Mouse (Mus musculus) CH12.LX (cell line): ENCODE data around the gene Brinp3. TPM values are rescaled to one million over a fixed set of nuclear protein-coding genes. Genes with fewer than 3 reads are reported as not detected.

Source experiments
- DNase-seq: peaks from one replicate; pipeline ENCODE4 v3.0.0-alpha.2; 2013; ENCODE audit errors: extremely low read depth
- H3K27ac ChIP-seq: 2 replicates; pipeline ENCODE4 v1.5.1; 2012; ENCODE audit warnings: low read depth, mild to moderate bottlenecking, control low read depth, moderate library complexity; ENCODE audit not compliant: insufficient read depth
- H3K27me3 ChIP-seq: replicated peaks from 2 replicates; pipeline ENCODE3; 2012; ENCODE audit warnings: inconsistent platforms
- H3K36me3 ChIP-seq, 2 experiments: replicated peaks in 1 of 2; 2 replicates each; pipeline versions ENCODE3 to v1.6.1; 2012; ENCODE audit warnings: inconsistent platforms in 1 of 2, low read length in 1 of 2, mild to moderate bottlenecking in 1 of 2, mixed read lengths in 1 of 2, moderate library complexity in 1 of 2; ENCODE audit not compliant: control insufficient read depth in 1 of 2, insufficient read depth in 1 of 2
- H3K4me1 ChIP-seq, 2 experiments: 2 replicates each; pipeline ENCODE4 v1.6.1; 2012; ENCODE audit warnings: inconsistent platforms in 1 of 2, moderate library complexity in 1 of 2; ENCODE audit not compliant: insufficient read depth in 2 of 2, control insufficient read depth in 1 of 2
- H3K4me2 ChIP-seq: 2 replicates; pipeline ENCODE4 v1.6.1; 2012; ENCODE audit warnings: low read depth, mild to moderate bottlenecking, control low read depth; ENCODE audit not compliant: poor library complexity, insufficient read depth, severe bottlenecking
- H3K4me3 ChIP-seq, 3 experiments: fragments of 150-350 bp in 1 of 3; sonication (generic) in 1 of 3; replicated peaks in 1 of 3; 2 replicates each; pipeline versions ENCODE3 to v1.5.1; 2011 to 2012; ENCODE audit warnings: low read depth in 2 of 3, low read length in 2 of 3, mild to moderate bottlenecking in 2 of 3, moderate library complexity in 2 of 3, control low read depth in 1 of 3, improper control_type of control experiment in 1 of 3, inconsistent platforms in 1 of 3, mixed read lengths in 1 of 3; ENCODE audit not compliant: poor library complexity in 1 of 3
- H3K79me2 ChIP-seq: replicated peaks from 2 replicates; pipeline ENCODE4 v1.6.1; 2012; ENCODE audit warnings: mild to moderate bottlenecking, moderate library complexity; ENCODE audit not compliant: control insufficient read depth, poor library complexity, insufficient read depth, severe bottlenecking; ENCODE audit errors: extremely low read depth
- H3K9ac ChIP-seq: 2 replicates; pipeline ENCODE4 v1.6.1; 2012; ENCODE audit warnings: low read depth, mild to moderate bottlenecking, control low read depth, moderate library complexity; ENCODE audit not compliant: insufficient read depth
- H3K9me3 ChIP-seq: replicated peaks from 2 replicates; pipeline ENCODE3; 2012; ENCODE audit warnings: low read length, inconsistent platforms, mixed read lengths
- ELF1 ChIP-seq: IDR thresholded peaks from 2 replicates; pipeline ENCODE4 v1.6.1; 2014; ENCODE audit warnings: low read depth, mild to moderate bottlenecking, inconsistent platforms, low read length, improper control_type of control experiment
- JUN ChIP-seq: IDR thresholded peaks from 2 replicates; pipeline ENCODE4 v1.6.1; 2011; ENCODE audit warnings: low read depth, mild to moderate bottlenecking, low read length, improper control_type of control experiment, moderate library complexity; ENCODE audit not compliant: insufficient read depth
- MAFK ChIP-seq: IDR thresholded peaks from 2 replicates; pipeline ENCODE4 v1.6.1; 2011; ENCODE audit warnings: low read length, improper control_type of control experiment; ENCODE audit not compliant: insufficient replicate concordance
- NRF1 ChIP-seq: IDR thresholded peaks from 2 replicates; pipeline ENCODE4 v1.6.1; 2014; ENCODE audit warnings: low read depth, mild to moderate bottlenecking, inconsistent platforms, low read length, improper control_type of control experiment, moderate library complexity
- PAX5 ChIP-seq: IDR thresholded peaks from 2 replicates; pipeline ENCODE4 v1.6.1; 2012; ENCODE audit warnings: low read length, inconsistent platforms, mixed read lengths
- RAD21 ChIP-seq: IDR thresholded peaks from 2 replicates; pipeline ENCODE4 v1.6.1; 2011; ENCODE audit warnings: low read depth, mild to moderate bottlenecking, low read length, improper control_type of control experiment, moderate library complexity
- RCOR1 ChIP-seq: conservative IDR thresholded peaks from 2 replicates; pipeline ENCODE4 v1.6.1; 2012; ENCODE audit warnings: low read depth, mild to moderate bottlenecking, inconsistent platforms, low read length, improper control_type of control experiment
- SMC3 ChIP-seq: IDR thresholded peaks from 2 replicates; pipeline ENCODE4 v1.6.1; 2011; ENCODE audit warnings: low read depth, low read length, improper control_type of control experiment
- TBP ChIP-seq: conservative IDR thresholded peaks from 2 replicates; pipeline ENCODE4 v1.6.1; 2011; ENCODE audit warnings: low read depth, low read length, improper control_type of control experiment
- UBTF ChIP-seq: IDR thresholded peaks from 2 replicates; pipeline ENCODE4 v1.6.1; 2012; ENCODE audit warnings: low read depth, mild to moderate bottlenecking, inconsistent platforms, low read length, improper control_type of control experiment, moderate library complexity
- ZNF384 ChIP-seq: IDR thresholded peaks from 2 replicates; pipeline ENCODE4 v1.6.1; 2012; ENCODE audit warnings: low read depth, low read length, improper control_type of control experiment, inconsistent platforms
- dilution Hi-C: fragments of 300-500 bp; cut with MboI; formaldehyde crosslinking; loops from 2 replicates; pipeline ENCODE4 v1.14.3; 2020; ENCODE audit warnings: low sequenced_read_pairs; ENCODE audit not compliant: extremely low pct_unique_long_range_greater_than_20kb, extremely low pct_ligation_motif_present
- in situ Hi-C: fragments of 300-500 bp; cut with MboI; formaldehyde crosslinking; loops from 3 replicates; pipeline ENCODE4 v1.14.3; 2019; ENCODE audit warnings: low sequenced_read_pairs, low pct_ligation_motif_present, low pct_unique_long_range_greater_than_20kb, mixed read lengths
- polyA plus RNA-seq: library from polyadenylated mRNA; unstranded; fragments of >175 nt; gene quantifications from 2 replicates; pipeline ENCODE4 v1.2.1, GENCODE M21; 2012; ENCODE audit warnings: low read depth; ENCODE audit not compliant: insufficient read length
- total RNA-seq, 2 experiments: library from RNA; depleted of rRNA; stranded (reverse); fragments of 300-350 nt in 1 of 2; fragments of >200 nt in 1 of 2; gene quantifications; 2 replicates each; pipeline ENCODE4 v1.2.3; 2012 to 2014

Brinp3 gene
- total and polyA plus RNA-seq, 3 experiments, result not detected

DNA sequence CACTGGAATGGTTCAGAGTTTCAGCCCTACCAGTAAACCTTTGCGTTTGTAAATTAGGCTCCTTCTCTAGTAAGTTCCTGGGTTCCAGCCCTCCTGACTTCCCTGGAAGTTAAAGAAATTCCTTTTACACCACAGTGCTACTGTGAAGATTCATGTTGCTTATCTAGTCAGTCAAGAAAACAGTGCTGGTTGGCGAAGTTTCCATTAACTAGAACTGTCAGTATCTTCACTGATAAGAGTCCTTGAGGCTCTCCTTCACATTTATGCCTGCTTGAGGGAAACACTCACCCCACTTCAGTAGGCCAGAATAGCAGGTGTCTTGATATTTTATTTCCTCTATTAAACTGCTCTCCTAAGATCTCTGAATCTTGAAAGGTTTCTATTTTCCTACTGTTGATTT is 138.3 kb downstream of the Brinp3 start:
- no peak for TF ChIP-seq ELF1
- TF ChIP-seq NRF1, result no peak
- TF ChIP-seq MAFK, result no peak
- Histone ChIP-seq H3K36me3 (no peaks in the 10 kb centered on the region), H3K4me3 (no peak overlapping the region), H3K79me2 (no peaks in the 10 kb centered on the region), H3K27ac (no peak overlapping the region), H3K4me2 (no peak overlapping the region), H3K4me1 (no peaks in the 10 kb centered on the region), H3K27me3 (no peaks in the 10 kb centered on the region), H3K9me3 (peaks cover 3% of the 10 kb centered on the region), H3K9ac (no peak overlapping the region)
- dilution Hi-C loops, result no loop called here
- in situ Hi-C loops, result no loop called here
- DNase-seq, result no peak

DNA sequence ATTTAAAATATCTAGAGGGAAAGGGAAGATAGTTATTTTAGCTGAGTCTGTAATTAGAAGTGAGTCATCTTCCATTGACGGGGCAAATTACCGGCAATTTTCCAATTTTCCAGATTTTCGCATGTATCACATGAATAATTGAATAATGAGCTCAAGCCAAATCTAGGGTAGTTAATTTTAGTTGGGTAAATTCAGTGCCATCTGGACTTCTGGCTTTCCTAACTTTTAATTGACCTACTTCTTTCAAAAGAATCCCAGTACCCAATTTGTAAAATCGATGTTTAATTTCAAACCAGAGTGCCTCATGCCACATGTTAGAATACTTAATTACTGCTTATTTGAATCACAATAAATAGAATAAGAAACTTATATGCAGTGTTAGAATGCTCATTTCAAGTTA is 162.7 kb downstream of the Brinp3 start:
- in situ Hi-C loops, result no loop called here

DNA sequence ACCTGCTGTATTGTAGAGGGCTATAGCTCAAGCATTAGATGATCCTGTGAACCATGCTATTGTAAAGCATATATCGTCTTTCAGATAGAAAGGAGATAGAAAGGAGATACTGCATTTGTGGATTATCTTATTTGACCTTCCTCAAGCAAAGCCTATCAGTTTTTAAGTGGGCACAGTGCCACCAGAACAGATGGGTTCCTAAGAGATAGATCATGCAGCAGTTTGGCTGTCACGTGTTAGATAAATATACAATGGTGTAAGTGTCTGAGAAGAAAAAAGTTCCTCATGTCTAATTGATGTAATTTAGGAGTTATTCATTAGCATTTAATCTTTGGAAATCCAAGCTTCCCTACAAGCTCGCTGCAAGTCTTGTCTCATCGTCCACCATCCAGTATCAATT is 206.2 kb downstream of the Brinp3 start:
- Histone ChIP-seq H3K4me1 (no peaks in the 10 kb centered on the region), H3K27me3 (no peaks in the 10 kb centered on the region), H3K9me3 (peaks cover 9% of the 10 kb centered on the region), H3K36me3 (no peaks in the 10 kb centered on the region), H3K27ac (no peak overlapping the region), H3K9ac (no peak overlapping the region), H3K4me2 (no peak overlapping the region), H3K79me2 (no peaks in the 10 kb centered on the region), H3K4me3 (no peak overlapping the region)
- dilution Hi-C loops (no loop called here), in situ Hi-C loops (no loop called here)
- TF ChIP-seq PAX5 (no peak), RCOR1 (no peak), MAFK (no peak), RAD21 (no peak), ZNF384 (no peak), UBTF (no peak)
- no peak for DNase-seq

More for the DNA sequence above, 162.7 kb downstream of the Brinp3 start:
- Histone ChIP-seq H3K27me3 (no peaks in the 10 kb centered on the region), H3K4me2 (no peak overlapping the region), H3K9me3 (peaks cover 4% of the 10 kb centered on the region), H3K27ac (no peak overlapping the region), H3K4me1 (no peaks in the 10 kb centered on the region), H3K9ac (no peak overlapping the region), H3K79me2 (no peaks in the 10 kb centered on the region), H3K4me3 (no peak overlapping the region), H3K36me3 (no peaks in the 10 kb centered on the region)
- dilution Hi-C loops, result no loop called here
- no peak for DNase-seq
- TF ChIP-seq TBP (no peak), PAX5 (no peak), JUN (no peak), SMC3 (no peak)
